Comparison of ENCODE assay signal across 13 mouse cellular contexts in the genomic region with DNA sequence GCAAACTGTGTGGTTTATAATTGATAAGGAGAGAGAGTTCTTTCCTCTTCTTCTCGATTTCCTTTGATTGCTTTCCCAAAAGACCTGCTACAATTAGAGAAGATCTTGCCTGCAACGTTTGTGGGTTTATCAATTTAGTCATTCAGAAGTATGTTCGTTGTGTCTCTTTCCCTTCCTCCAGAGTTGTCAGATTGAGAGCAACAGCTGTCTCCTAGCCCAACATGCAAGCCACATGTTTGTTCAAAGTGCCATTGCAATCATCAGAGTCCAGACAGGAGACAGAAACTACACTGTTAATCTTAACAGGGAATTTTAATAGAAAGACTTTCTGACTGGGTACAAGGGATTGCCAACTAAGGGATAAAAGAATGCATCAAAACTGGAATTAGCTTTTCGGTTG.
"Had no signal": no experiment of that assay in that cellular context is flagged by ENCODE, and none has a peak within 500 bp of the region (broad histone marks: within the 10 kb centered on the region; RNA-seq: fewer than 3 reads in every experiment).

No protein-coding gene starts in this region.

- H3K9me3 ChIP-seq: midbrain, embryonic 10.5 days; midbrain, embryonic 12.5 days; neural tube, embryonic 12.5 days had no signal

- DNase-seq: lung, adult 18-20 months; lung, postnatal 4 days; right cerebral cortex, postnatal 25 days; right cerebral cortex, postnatal 4 days; spleen, adult 18-20 months; thymus, adult 18-20 months; thymus, postnatal 14 days; thymus, postnatal 36 days had no signal

- ATAC-seq: midbrain, embryonic 16.5 days had no signal

- H3K9ac ChIP-seq: lung, embryonic 14.5 days; midbrain, embryonic 12.5 days; neural tube, embryonic 12.5 days had no signal

- H3K27ac ChIP-seq: midbrain, embryonic 10.5 days; midbrain, embryonic 12.5 days; neural tube, embryonic 12.5 days had no signal

- H3K4me2 ChIP-seq: lung, embryonic 14.5 days; midbrain, embryonic 12.5 days; neural tube, embryonic 12.5 days had no signal

- H3K4me3 ChIP-seq: midbrain, embryonic 10.5 days; midbrain, embryonic 12.5 days; neural tube, embryonic 12.5 days had no signal

- H3K27me3 ChIP-seq: midbrain, embryonic 12.5 days; neural tube, embryonic 12.5 days had no signal

- H3K36me3 ChIP-seq: midbrain, embryonic 10.5 days; midbrain, embryonic 12.5 days; neural tube, embryonic 12.5 days had no signal
